Mouse (Mus musculus): ENCODE data around the gene Tmem132a.

The Tmem132a gene

GRCm38 (mm10) chr19:10831424-10831823 is 38.3 kb downstream of the Tmem132a start:
- peak; percentile 69 for DNase-seq (ENCODE audit: low spot score)

GRCm38 (mm10) chr19:10829436-10830175 is 40.1 kb downstream of the Tmem132a start, which contains the start of gene Cd6:
Cd6 (minus strand) TSS chr19:10830058.
- no peak for DNase-seq (ENCODE audit: low spot score)

GRCm38 (mm10) chr19:10828321-10828720 is 41.4 kb downstream of the Tmem132a start:
- DNase-seq (ENCODE audit: low spot score) = no peak

- DNase-seq (ENCODE audit: low spot score) = no peak
Measured at GRCm38 (mm10) chr19:10824061-10824460, 45.7 kb downstream of the Tmem132a start.

GRCm38 (mm10) chr19:10822534-10822933 is 47.2 kb downstream of the Tmem132a start:
- no peak for DNase-seq (ENCODE audit: low spot score)

GRCm38 (mm10) chr19:10821319-10821718 is 48.4 kb downstream of the Tmem132a start:
- no peak for DNase-seq (ENCODE audit: low spot score)

GRCm38 (mm10) chr19:10818217-10818946 is 51.4 kb downstream of the Tmem132a start:
- DNase-seq (ENCODE audit: low spot score) = no peak

GRCm38 (mm10) chr19:10816462-10816861 is 53.3 kb downstream of the Tmem132a start:
- no peak for DNase-seq (ENCODE audit: low spot score)

GRCm38 (mm10) chr19:10815871-10816270 is 53.9 kb downstream of the Tmem132a start:
- DNase-seq (ENCODE audit: low spot score) = no peak

- no peak for DNase-seq (ENCODE audit: low spot score)
Measured at GRCm38 (mm10) chr19:10813905-10814304, 55.8 kb downstream of the Tmem132a start.

GRCm38 (mm10) chr19:10813039-10813438 is 56.7 kb downstream of the Tmem132a start:
- DNase-seq (ENCODE audit: low spot score) = no peak

GRCm38 (mm10) chr19:10811471-10811870 is 58.3 kb downstream of the Tmem132a start:
- DNase-seq (ENCODE audit: low spot score) = no peak

GRCm38 (mm10) chr19:10810176-10810492 is 59.6 kb downstream of the Tmem132a start:
- no peak for DNase-seq (ENCODE audit: low spot score)

- DNase-seq (ENCODE audit: low spot score) = peak; percentile 70
Measured at GRCm38 (mm10) chr19:10809428-10810175, 60.1 kb downstream of the Tmem132a start.

- DNase-seq (ENCODE audit: low spot score) = no peak
Measured at GRCm38 (mm10) chr19:10808524-10809233, 61.1 kb downstream of the Tmem132a start.
